Comparison of ENCODE assay signal across 8 mouse cellular contexts in the genomic region with DNA sequence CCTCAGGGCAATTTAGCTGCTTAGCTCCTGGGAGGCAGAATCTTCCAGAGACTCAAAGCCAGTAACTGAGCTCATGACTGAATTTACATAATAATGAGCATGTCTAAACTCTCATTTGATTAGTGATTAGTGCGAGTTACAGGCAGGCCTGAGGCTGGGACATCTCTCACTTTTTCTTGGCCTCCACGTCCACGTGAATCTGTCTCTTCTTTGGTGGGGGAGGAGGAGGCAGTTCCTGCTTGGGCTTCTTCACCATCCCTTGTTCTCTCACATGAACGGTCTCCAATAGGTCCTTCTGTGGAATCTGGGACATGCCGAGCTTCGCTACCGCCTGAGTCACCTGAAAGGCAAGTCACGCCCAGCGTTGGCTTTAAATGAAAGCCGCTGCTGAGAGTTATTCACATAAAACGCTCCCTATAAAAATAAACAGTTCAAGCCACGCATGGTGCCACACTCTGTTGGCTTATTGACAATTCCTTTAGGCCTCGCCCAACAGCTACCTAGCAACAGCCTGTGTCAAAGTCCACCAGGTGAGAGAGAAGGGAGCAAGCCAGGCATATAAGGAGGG.
DNase-seq lines count a peak whose midpoint lies in the region; ATAC-seq and TF ChIP-seq lines count a peak whose summit lies in the region.
"Had no signal": no experiment of that assay in that cellular context is flagged by ENCODE, and none has a peak within 500 bp of the region (broad histone marks: within the 10 kb centered on the region; RNA-seq: fewer than 3 reads in every experiment).

No protein-coding gene starts in this region.

- no peak overlapping the region for H3K9ac ChIP-seq in intestine, postnatal 0 days (ENCODE audit: low read depth, low read length)
- H3K9ac ChIP-seq: limb, embryonic 15.5 days had no signal

- H3K4me1 ChIP-seq in E14TG2a.4 (replicated peaks; ENCODE audit: low read depth, low read length), result peaks cover 30% of the 10 kb centered on the region
- H3K4me1 ChIP-seq in intestine, postnatal 0 days (replicated peaks; ENCODE audit: control insufficient read depth, insufficient read depth, low read length), result peaks cover 6% of the 10 kb centered on the region; the same call in 1 of the 2 replicates

- 38% methylated on average over 13 of the region's 13 CpGs for WGBS in intestine, postnatal 0 days

- peak overlapping the region; percentile 45 for H3K4me2 ChIP-seq in intestine, postnatal 0 days (replicated peaks; ENCODE audit: low read depth)
- H3K4me2 ChIP-seq: limb, embryonic 15.5 days had no signal

- 0 out of 2 replicates have a peak overlapping the region, but pooled peaks have one; percentile 17 for H3K4me3 ChIP-seq in E14TG2a.4 (replicated peaks; ENCODE audit: low read length)
- H3K4me3 ChIP-seq in intestine, postnatal 0 days (ENCODE audit: low read depth, low read length), result peak overlapping the region; percentile 5; the same call in 1 of the 2 replicates
- H3K4me3 ChIP-seq in layer of hippocampus, adult 2 months, result no peak overlapping the region
- H3K4me3 ChIP-seq: limb, embryonic 15.5 days had no signal

- DNase-seq in R1 (ENCODE audit: low read depth, low spot score), result peak; percentile 65
- peak; percentile 24 to 48 for DNase-seq in lung, postnatal 4 days
- DNase-seq in layer of hippocampus, adult 2 months (ENCODE audit: low spot score in 2 of 2), result no peak
- no peak for DNase-seq in adrenal gland, postnatal 10 days
- DNase-seq in thymus, postnatal 25 days, result no peak

- no peaks in the 10 kb centered on the region for H3K9me3 ChIP-seq in E14TG2a.4 (ENCODE audit: low read length)
- no peaks in the 10 kb centered on the region for H3K9me3 ChIP-seq in intestine, postnatal 0 days (ENCODE audit: control insufficient read depth)
- H3K9me3 ChIP-seq: limb, embryonic 15.5 days had no signal

- H3K27ac ChIP-seq in intestine, postnatal 0 days (ENCODE audit: low read depth, low read length), result no peak overlapping the region
- no peak overlapping the region for H3K27ac ChIP-seq in layer of hippocampus, adult 2 months
- H3K27ac ChIP-seq: limb, embryonic 15.5 days had no signal

- TF ChIP-seq CTCF in E14TG2a.4 (conservative IDR thresholded peaks at IDR 0.05; ENCODE audit: low read length), result no peak
- TF ChIP-seq CTCF in intestine, postnatal 0 days (IDR thresholded peaks at IDR 0.05; ENCODE audit: low read depth), result no peak
- no peak for TF ChIP-seq CTCF in layer of hippocampus, adult 2 months (conservative IDR thresholded peaks at IDR 0.05)

- no peaks in the 10 kb centered on the region for H3K27me3 ChIP-seq in E14TG2a.4 (ENCODE audit: insufficient read depth, low read length)
- H3K27me3 ChIP-seq in intestine, postnatal 0 days (replicated peaks; ENCODE audit: control insufficient read depth, insufficient read depth, low read length), result no peaks in the 10 kb centered on the region
- H3K27me3 ChIP-seq: limb, embryonic 15.5 days had no signal

- ATAC-seq in intestine, postnatal 0 days, result peak; percentile 98

- peaks cover 25% of the 10 kb centered on the region for H3K36me3 ChIP-seq in E14TG2a.4 (ENCODE audit: insufficient read depth, low read length)
- peaks cover 6% of the 10 kb centered on the region for H3K36me3 ChIP-seq in intestine, postnatal 0 days (ENCODE audit: control insufficient read depth, insufficient read depth)

Comparison
In these comparisons a context has a peak if more than half of its experiments do, and no peak if none do; other contexts are left out.
1. DNase-seq: peak in R1 (single experiment) and lung, postnatal 4 days (2 of 2); none in layer of hippocampus, adult 2 months (0 of 2), adrenal gland, postnatal 10 days (single experiment) and thymus, postnatal 25 days (single experiment).